Mouse (Mus musculus) bone marrow, adult 2 months (tissue): ENCODE measurements around the gene Tigit. TPM values are rescaled to one million over a fixed set of nuclear protein-coding genes. Genes with fewer than 3 reads are reported as not detected.

ENCODE experiments used
- H3K27ac ChIP-seq: fragments of 200-500 bp; 2 replicates; pipeline ENCODE4 v1.5.1; 2012; ENCODE audit warnings: low read depth, mild to moderate bottlenecking, control low read depth, inconsistent platforms, low read length; ENCODE audit not compliant: control insufficient read depth, poor library complexity, insufficient read depth
- H3K4me1 ChIP-seq: fragments of 200-500 bp; 2 replicates; pipeline ENCODE4 v1.6.1; 2011; ENCODE audit warnings: low read length; ENCODE audit not compliant: control insufficient read depth, insufficient read depth
- H3K4me3 ChIP-seq: fragments of 200-500 bp; replicated peaks from 2 replicates; pipeline ENCODE3; 2011; ENCODE audit warnings: mild to moderate bottlenecking, low read depth, low read length, control low read depth; ENCODE audit not compliant: control insufficient read depth
- CTCF ChIP-seq: fragments of 200-500 bp; IDR thresholded peaks from 2 replicates; pipeline ENCODE4 v1.5.1; 2011; ENCODE audit warnings: low read length, control low read depth; ENCODE audit not compliant: control insufficient read depth, insufficient read depth
- POLR2A ChIP-seq: fragments of 200-500 bp; IDR thresholded peaks from 2 replicates; pipeline ENCODE4 v1.6.1; 2011; ENCODE audit warnings: low read depth, mild to moderate bottlenecking, control low read depth, low read length, borderline replicate concordance; ENCODE audit not compliant: control insufficient read depth
- WGBS: fragments of 180-500 bp; shearing (Covaris S2); methylation state at CpG from one replicate; pipeline ENCODE4 v1.1.7; 2018; 5-methylcytosine and 5-hydroxymethylcytosine counted together
- polyA plus RNA-seq: library from polyadenylated mRNA; stranded (reverse); fragments of >200 nt; gene quantifications from 2 replicates; pipeline ENCODE4 v1.2.4, GENCODE M21; 2011; ENCODE audit warnings: low replicate concordance; ENCODE audit not compliant: missing spikeins, insufficient read depth, insufficient read length

Tigit gene
- polyA plus RNA-seq, 1 experiment = not detected

DNA sequence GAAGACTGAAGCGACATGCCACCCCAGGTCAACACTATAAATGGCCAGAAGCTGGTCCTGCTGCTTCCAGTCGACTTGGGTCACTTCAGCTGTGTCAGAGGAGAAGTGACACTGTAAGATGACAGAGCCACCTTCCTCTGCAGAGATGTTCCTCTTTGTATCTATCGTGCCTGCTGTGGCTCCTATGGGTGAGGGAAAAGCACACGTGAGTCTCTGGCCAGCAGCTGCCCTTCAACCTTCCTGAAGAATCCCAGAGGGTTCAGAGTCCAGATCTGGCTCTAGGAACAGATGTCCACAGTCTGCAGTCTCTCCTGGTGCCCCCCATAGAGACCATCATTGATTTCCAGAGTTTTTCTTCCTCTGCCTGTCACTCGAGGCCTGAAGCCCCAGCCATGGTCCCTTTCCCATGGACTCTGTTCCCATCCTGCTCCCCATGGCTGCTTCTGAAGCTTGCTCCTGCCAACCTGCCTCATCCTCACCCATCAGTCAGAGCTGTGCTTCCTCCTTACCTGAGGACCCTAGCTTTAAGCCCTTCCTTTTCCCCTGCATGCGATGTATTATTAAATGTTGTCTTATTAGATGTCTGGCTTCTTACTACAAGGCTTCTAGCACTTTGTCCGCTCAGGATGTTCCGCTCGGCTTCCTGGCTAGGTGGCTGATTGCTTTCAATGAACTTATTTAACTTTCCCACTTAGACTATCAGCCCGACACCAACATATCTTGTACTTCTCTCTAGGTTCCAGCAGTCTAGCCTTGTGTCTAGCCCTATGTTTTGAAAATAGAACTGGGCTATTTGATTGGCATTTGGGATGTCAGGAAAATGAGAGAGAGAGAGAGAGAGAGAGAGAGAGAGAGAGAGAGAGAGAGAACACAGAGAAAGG is 1.6 kb downstream of the Tigit start:
- Histone ChIP-seq H3K4me1 (no peaks in the 10 kb centered on the region), H3K27ac (no peak overlapping the region), H3K4me3 (no peak overlapping the region)
- WGBS = 78% methylated on average over 10 of the region's 10 CpGs
- TF ChIP-seq CTCF = no peak
- no peak for TF ChIP-seq POLR2A

- Histone ChIP-seq H3K4me1 (no peaks in the 10 kb centered on the region), H3K27ac (no peak overlapping the region), H3K4me3 (no peak overlapping the region)
- TF ChIP-seq POLR2A (no peak), CTCF (no peak)
- 85% methylated on average over 5 of the region's 5 CpGs for WGBS
These were observed 2.4 kb downstream of the Tigit start for GRCm38 (mm10) chr16:43661576-43661975.

GRCm38 (mm10) chr16:43655183-43655787 is 8.7 kb downstream of the Tigit start:
- Histone ChIP-seq H3K4me3 (no peak overlapping the region), H3K4me1 (no peaks in the 10 kb centered on the region; the same call in 1 of the 2 replicates), H3K27ac (no peak overlapping the region)
- TF ChIP-seq POLR2A = no peak
- no peak for TF ChIP-seq CTCF
- 52% methylated on average over 6 of the region's 6 CpGs for WGBS

DNA sequence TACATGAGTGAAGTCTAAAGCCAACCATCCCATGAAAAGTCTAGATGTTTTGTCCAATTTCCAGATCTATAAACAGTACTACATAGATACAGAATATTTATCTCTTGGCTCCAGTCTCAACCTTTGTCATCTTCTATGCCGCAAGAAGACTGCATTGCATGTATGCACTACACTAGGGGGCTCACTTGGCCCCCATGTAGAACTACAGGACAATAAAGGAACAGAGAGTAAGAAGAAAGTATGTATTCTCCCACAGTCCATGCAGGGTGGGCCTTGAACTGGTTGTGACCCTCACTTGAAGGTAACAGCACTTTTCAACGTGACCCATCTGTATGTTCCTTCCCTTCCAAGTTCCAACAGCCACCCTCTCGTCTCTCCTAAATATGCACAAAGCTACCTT is 9.7 kb downstream of the Tigit start:
- TF ChIP-seq POLR2A (no peak), CTCF (no peak)
- 64% methylated on average over 3 of the region's 3 CpGs for WGBS
- H3K27ac ChIP-seq = no peak overlapping the region
- no peaks in the 10 kb centered on the region; the same call in 1 of the 2 replicates for H3K4me1 ChIP-seq
- H3K4me3 ChIP-seq = no peak overlapping the region

DNA sequence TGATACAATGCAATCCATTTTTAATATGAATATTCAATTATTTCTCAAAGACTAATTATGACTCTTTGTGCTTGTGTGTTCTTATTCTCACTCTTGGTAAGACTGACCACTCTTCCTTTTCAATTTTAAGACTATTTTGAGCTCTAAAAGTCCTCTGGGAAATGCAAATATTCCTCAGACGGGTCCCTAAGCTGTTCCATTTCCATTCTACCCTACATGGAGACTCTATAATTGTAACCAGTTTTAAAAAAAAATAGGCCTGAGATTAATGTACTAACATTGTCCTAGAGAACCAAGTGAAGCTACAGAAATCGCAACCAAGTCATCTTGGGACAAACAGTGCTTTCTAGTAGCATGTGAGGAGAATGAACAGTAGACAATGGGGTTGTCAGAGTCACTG is 10.7 kb downstream of the Tigit start:
- WGBS = 73% methylated on average over 2 of the region's 2 CpGs
- TF ChIP-seq POLR2A = no peak
- no peak for TF ChIP-seq CTCF
- no peaks in the 10 kb centered on the region; the same call in 1 of the 2 replicates for H3K4me1 ChIP-seq
- H3K4me3 ChIP-seq = no peak overlapping the region
- H3K27ac ChIP-seq = no peak overlapping the region

- 89% methylated on average over 2 of the region's 3 CpGs for WGBS
These were observed 13.4 kb downstream of the Tigit start for GRCm38 (mm10) chr16:43650355-43651080.

DNA sequence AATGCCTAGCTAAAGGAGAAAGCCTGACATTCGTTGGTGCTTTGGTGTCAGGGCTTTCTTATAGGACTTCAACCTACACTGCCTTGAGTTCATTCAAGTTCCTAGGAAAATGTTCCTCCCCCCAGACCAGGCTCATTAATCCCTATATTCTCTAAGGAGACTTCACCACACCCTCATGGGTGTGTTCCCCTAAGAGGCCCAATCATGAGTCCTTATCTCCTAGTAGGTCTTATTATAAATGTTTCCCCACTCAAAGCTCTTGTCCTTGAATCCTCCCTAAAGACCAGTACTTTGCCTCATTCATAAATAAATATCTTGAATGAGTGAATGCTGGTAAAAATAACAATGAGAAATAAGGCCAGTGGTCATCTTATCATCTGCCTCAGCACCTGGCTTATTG is 16.3 kb downstream of the Tigit start:
- 71% methylated on average over 1 of the region's 1 CpGs for WGBS
- no peak overlapping the region for H3K27ac ChIP-seq
- H3K4me3 ChIP-seq = no peak overlapping the region
- H3K4me1 ChIP-seq = no peaks in the 10 kb centered on the region; the same call in 1 of the 2 replicates
- TF ChIP-seq CTCF = no peak
- no peak for TF ChIP-seq POLR2A

More at GRCm38 (mm10) chr16:43650355-43651080, 13.4 kb downstream of the Tigit start:
- Histone ChIP-seq H3K4me1 (no peaks in the 10 kb centered on the region; the same call in 1 of the 2 replicates), H3K4me3 (no peak overlapping the region), H3K27ac (no peak overlapping the region)
- TF ChIP-seq POLR2A (no peak), CTCF (no peak)

DNA sequence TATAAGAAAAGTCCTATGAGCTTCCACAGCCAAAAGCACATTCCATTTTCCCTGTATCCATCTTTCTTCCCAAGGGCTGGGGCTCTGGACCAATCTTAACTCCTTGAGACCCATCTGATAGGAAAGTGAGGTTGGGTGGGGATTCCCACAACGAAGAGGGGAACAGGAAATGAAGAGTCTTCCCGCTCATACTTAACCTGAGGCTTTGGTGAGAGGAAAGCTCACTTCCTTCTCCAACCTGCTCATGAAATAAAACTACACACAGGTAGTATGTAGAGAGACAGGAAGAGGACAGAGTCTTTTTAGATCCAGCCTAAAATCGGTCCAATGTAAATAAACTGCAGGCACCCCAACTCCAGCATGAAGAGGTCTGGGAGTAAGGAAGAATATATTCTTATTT is 17.0 kb downstream of the Tigit start:
- Histone ChIP-seq H3K27ac (no peak overlapping the region), H3K4me3 (no peak overlapping the region), H3K4me1 (no peaks in the 10 kb centered on the region; the same call in 1 of the 2 replicates)
- TF ChIP-seq POLR2A = no peak
- TF ChIP-seq CTCF = no peak
- 49% methylated on average over 3 of the region's 3 CpGs for WGBS
